Mouse (Mus musculus) skeletal muscle tissue, adult 2 months (tissue): ENCODE measurements around the gene Gpc6.

Experiments
- DNase-seq: peaks from one replicate; pipeline ENCODE4 v3.0.0-alpha.2; 2012; ENCODE audit warnings: low read depth, low spot score

Gpc6 gene

GRCm38 (mm10) chr14:117061078-117061477 is 136.0 kb downstream of the Gpc6 start:
- DNase-seq: no peak

GRCm38 (mm10) chr14:117061527-117061926 is 136.4 kb downstream of the Gpc6 start:
- no peak for DNase-seq

GRCm38 (mm10) chr14:117068179-117068578 is 143.1 kb downstream of the Gpc6 start:
- no peak for DNase-seq

- no peak for DNase-seq
These were observed 145.5 kb downstream of the Gpc6 start for GRCm38 (mm10) chr14:117070470-117071085.

- no peak for DNase-seq
These were observed 168.5 kb downstream of the Gpc6 start for GRCm38 (mm10) chr14:117093586-117093985.

- DNase-seq: no peak
These were observed 181.8 kb downstream of the Gpc6 start for GRCm38 (mm10) chr14:117106900-117107299.

- peak; percentile 18 for DNase-seq
These were observed 188.0 kb downstream of the Gpc6 start for GRCm38 (mm10) chr14:117113153-117113552.

GRCm38 (mm10) chr14:117122036-117122435 is 196.9 kb downstream of the Gpc6 start:
- DNase-seq: peak; percentile 24

GRCm38 (mm10) chr14:117130334-117130733 is 205.2 kb downstream of the Gpc6 start:
- peak; percentile 32 for DNase-seq

GRCm38 (mm10) chr14:117131324-117131723 is 206.2 kb downstream of the Gpc6 start:
- no peak for DNase-seq

GRCm38 (mm10) chr14:117141077-117141848 is 216.1 kb downstream of the Gpc6 start:
- no peak for DNase-seq

GRCm38 (mm10) chr14:117146089-117146488 is 221.0 kb downstream of the Gpc6 start:
- no peak for DNase-seq

- no peak for DNase-seq
These were observed 221.6 kb downstream of the Gpc6 start for GRCm38 (mm10) chr14:117146665-117147064.

- no peak for DNase-seq
These were observed 226.5 kb downstream of the Gpc6 start for GRCm38 (mm10) chr14:117151621-117152020.

- DNase-seq: no peak
These were observed 230.9 kb downstream of the Gpc6 start for GRCm38 (mm10) chr14:117155884-117156465.

GRCm38 (mm10) chr14:117157426-117157825 is 232.3 kb downstream of the Gpc6 start:
- DNase-seq: no peak

GRCm38 (mm10) chr14:117166350-117166749 is 241.2 kb downstream of the Gpc6 start:
- no peak for DNase-seq

GRCm38 (mm10) chr14:117193364-117193763 is 268.2 kb downstream of the Gpc6 start:
- no peak for DNase-seq

GRCm38 (mm10) chr14:117202012-117202411 is 276.9 kb downstream of the Gpc6 start:
- no peak for DNase-seq

GRCm38 (mm10) chr14:117203960-117204359 is 278.8 kb downstream of the Gpc6 start:
- DNase-seq: no peak

- DNase-seq: no peak
These were observed 289.3 kb downstream of the Gpc6 start for GRCm38 (mm10) chr14:117214373-117214772.

- no peak for DNase-seq
These were observed 301.8 kb downstream of the Gpc6 start for GRCm38 (mm10) chr14:117226920-117227319.

- DNase-seq: no peak
These were observed 305.4 kb downstream of the Gpc6 start for GRCm38 (mm10) chr14:117230476-117230875.
